Mouse (Mus musculus) forebrain, embryonic 14.5 days (tissue): ENCODE measurements around the gene Mapkap1. TPM values are rescaled to one million over a fixed set of nuclear protein-coding genes. Genes with fewer than 3 reads are reported as not detected.

Experiments used
- ATAC-seq: fragments of 200-750 bp; cut with Nextera tagmentation; 2 replicates; pipeline ENCODE4 v1.8.0; 2017; ENCODE audit warnings: mild to moderate bottlenecking, moderate library complexity
- DNase-seq: peaks from one replicate; pipeline ENCODE4 v3.0.0-alpha.2; 2015; ENCODE audit warnings: low spot score
- H3K27ac ChIP-seq: fragments of 300-500 bp; sonication (generic); 2 replicates; pipeline ENCODE4 v1.5.1; 2014; ENCODE audit warnings: low read depth, mild to moderate bottlenecking, control low read depth, low read length, moderate library complexity
- H3K27me3 ChIP-seq: fragments of 300-500 bp; sonication (generic); replicated peaks from 2 replicates; pipeline ENCODE4 v1.6.1; 2014; ENCODE audit warnings: low read length, control low read depth, mixed read lengths; ENCODE audit not compliant: control insufficient read depth, insufficient read depth
- H3K36me3 ChIP-seq: fragments of 300-500 bp; sonication (generic); 2 replicates; pipeline ENCODE4 v1.6.1; 2014; ENCODE audit warnings: low read length, control low read depth; ENCODE audit not compliant: control insufficient read depth, insufficient read depth
- H3K4me1 ChIP-seq: fragments of 300-500 bp; sonication (generic); 2 replicates; pipeline ENCODE4 v1.6.1; 2014; ENCODE audit warnings: antibody characterized with exemption, low read length, control low read depth; ENCODE audit not compliant: control insufficient read depth, insufficient read depth
- H3K4me2 ChIP-seq: fragments of 300-500 bp; sonication (generic); 2 replicates; pipeline ENCODE4 v1.6.1; 2014; ENCODE audit warnings: mild to moderate bottlenecking, control low read depth, low read length
- H3K4me3 ChIP-seq: fragments of 300-500 bp; sonication (generic); 2 replicates; pipeline ENCODE4 v1.5.1; 2014; ENCODE audit warnings: low read depth, low read length, control low read depth
- H3K9ac ChIP-seq: fragments of 300-500 bp; sonication (generic); 2 replicates; pipeline ENCODE4 v1.6.1; 2014; ENCODE audit warnings: mild to moderate bottlenecking, low read length, control low read depth, moderate library complexity
- H3K9me3 ChIP-seq: fragments of 300-500 bp; sonication (generic); replicated peaks from 2 replicates; pipeline ENCODE4 v1.6.1; 2016; ENCODE audit warnings: low read length, control low read depth, mixed read lengths; ENCODE audit not compliant: control insufficient read depth
- WGBS: fragments of 180-500 bp; shearing (Covaris S2); extraction: QIAGEN DNeasy Blood & Tissue Kit; methylation state at CpG from one replicate; pipeline ENCODE4 v1.1.7; 2014; 5-methylcytosine and 5-hydroxymethylcytosine counted together
- polyA plus RNA-seq: library from polyadenylated mRNA; unstranded; fragments of >200 nt; fragmentation: Nextera tagmentation; extraction: Ambion mirVana; gene quantifications from 2 replicates; pipeline ENCODE4 v1.2.1, GENCODE M21; 2014

Mapkap1 gene
- polyA plus RNA-seq, 1 experiment from 2014 or later = 105 TPM

- H3K4me3 ChIP-seq = no peak overlapping the region
- DNase-seq (no peak), ATAC-seq (no peak)
- no peak overlapping the region for H3K4me2 ChIP-seq
- no peaks in the 10 kb centered on the region for H3K36me3 ChIP-seq
- peaks cover 13% of the 10 kb centered on the region; the same call in 1 of the 2 replicates for H3K4me1 ChIP-seq
- WGBS = 94% methylated on average over 5 of the region's 5 CpGs
- H3K9me3 ChIP-seq = no peaks in the 10 kb centered on the region
- H3K27me3 ChIP-seq = no peaks in the 10 kb centered on the region
- no peak overlapping the region for H3K27ac ChIP-seq
- H3K9ac ChIP-seq = no peak overlapping the region
Observed at GRCm38 (mm10) chr2:34548961-34549360, 142.4 kb downstream of the Mapkap1 start.

GRCm38 (mm10) chr2:34549469-34549868 is 142.9 kb downstream of the Mapkap1 start:
- Histone ChIP-seq H3K4me1 (peaks cover 12% of the 10 kb centered on the region; the same call in 1 of the 2 replicates), H3K9ac (no peak overlapping the region), H3K36me3 (no peaks in the 10 kb centered on the region), H3K27me3 (no peaks in the 10 kb centered on the region), H3K4me2 (no peak overlapping the region), H3K4me3 (no peak overlapping the region), H3K9me3 (no peaks in the 10 kb centered on the region), H3K27ac (no peak overlapping the region)
- DNase-seq (no peak), ATAC-seq (no peak)
- WGBS = 73% methylated on average over 7 of the region's 7 CpGs

GRCm38 (mm10) chr2:34552772-34553171 is 146.2 kb downstream of the Mapkap1 start:
- Histone ChIP-seq H3K36me3 (no peaks in the 10 kb centered on the region), H3K4me1 (no peaks in the 10 kb centered on the region), H3K9me3 (no peaks in the 10 kb centered on the region), H3K4me2 (no peak overlapping the region), H3K4me3 (no peak overlapping the region), H3K27me3 (no peaks in the 10 kb centered on the region), H3K27ac (no peak overlapping the region), H3K9ac (no peak overlapping the region)
- DNase-seq (no peak), ATAC-seq (no peak)
- WGBS = 77% methylated on average over 2 of the region's 2 CpGs

- Histone ChIP-seq H3K36me3 (no peaks in the 10 kb centered on the region), H3K27me3 (no peaks in the 10 kb centered on the region), H3K9me3 (no peaks in the 10 kb centered on the region), H3K4me3 (no peak overlapping the region), H3K4me1 (no peaks in the 10 kb centered on the region), H3K4me2 (no peak overlapping the region), H3K27ac (no peak overlapping the region), H3K9ac (no peak overlapping the region)
- DNase-seq (no peak), ATAC-seq (no peak)
- 88% methylated on average over 6 of the region's 6 CpGs for WGBS
Observed at GRCm38 (mm10) chr2:34553580-34554231, 147.1 kb downstream of the Mapkap1 start.

DNA sequence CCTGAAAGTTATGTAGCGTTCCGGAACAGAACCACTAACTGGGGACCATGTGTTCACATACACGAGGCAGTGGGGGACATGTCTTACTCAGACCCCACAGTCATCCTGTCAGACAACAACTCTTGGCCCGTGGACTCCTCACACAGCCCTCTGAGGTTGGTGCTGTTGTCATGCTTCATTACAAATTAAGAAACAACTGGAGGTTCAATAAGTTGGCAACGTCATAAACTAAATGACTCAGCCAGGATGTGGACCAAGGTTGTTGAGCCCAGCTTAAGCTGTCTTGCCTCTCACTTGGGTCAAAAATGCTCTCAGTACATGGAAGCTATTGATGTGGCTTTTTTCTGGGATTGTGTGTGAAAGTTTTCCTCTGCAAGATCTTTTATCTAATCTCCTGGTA is 153.6 kb downstream of the Mapkap1 start:
- ATAC-seq (no peak), DNase-seq (no peak)
- Histone ChIP-seq H3K4me1 (no peaks in the 10 kb centered on the region), H3K4me2 (no peak overlapping the region), H3K27ac (no peak overlapping the region), H3K4me3 (no peak overlapping the region), H3K9ac (no peak overlapping the region), H3K36me3 (no peaks in the 10 kb centered on the region), H3K9me3 (no peaks in the 10 kb centered on the region), H3K27me3 (no peaks in the 10 kb centered on the region)
- WGBS = 90% methylated on average over 5 of the region's 5 CpGs

GRCm38 (mm10) chr2:34563089-34563694 is 156.6 kb downstream of the Mapkap1 start:
- WGBS = 71% methylated on average over 12 of the region's 12 CpGs

DNA sequence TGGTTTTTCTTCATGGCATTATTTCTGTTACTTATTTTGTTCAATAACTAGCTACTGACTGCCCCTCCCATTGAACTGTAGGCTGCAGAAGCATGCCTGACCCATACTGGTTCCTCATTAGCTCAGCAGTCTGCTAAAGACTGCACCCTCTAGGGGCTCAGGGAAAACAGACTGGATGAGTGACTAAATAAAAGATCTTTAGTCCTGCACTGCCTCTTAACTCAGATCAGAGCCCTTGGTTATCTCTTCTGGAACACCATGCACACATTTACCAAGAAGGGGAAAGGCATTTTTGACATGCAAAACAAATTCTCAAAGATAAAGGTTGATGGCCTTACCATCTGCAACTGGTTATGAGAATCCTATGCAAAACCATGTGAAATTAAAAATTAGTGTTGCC is 157.3 kb downstream of the Mapkap1 start:
- Histone ChIP-seq H3K4me1 (no peaks in the 10 kb centered on the region; the same call in none of the 2 replicates), H3K4me2 (no peak overlapping the region), H3K36me3 (no peaks in the 10 kb centered on the region), H3K9me3 (no peaks in the 10 kb centered on the region), H3K4me3 (no peak overlapping the region), H3K9ac (no peak overlapping the region), H3K27ac (no peak overlapping the region), H3K27me3 (no peaks in the 10 kb centered on the region)
- ATAC-seq = no peak
- no peak for DNase-seq

More at GRCm38 (mm10) chr2:34563089-34563694, 156.6 kb downstream of the Mapkap1 start:
- Histone ChIP-seq H3K9ac (no peak overlapping the region), H3K4me3 (no peak overlapping the region), H3K27me3 (no peaks in the 10 kb centered on the region), H3K4me2 (no peak overlapping the region), H3K36me3 (no peaks in the 10 kb centered on the region), H3K9me3 (no peaks in the 10 kb centered on the region), H3K27ac (no peak overlapping the region), H3K4me1 (no peaks in the 10 kb centered on the region; the same call in 1 of the 2 replicates)
- ATAC-seq (no peak), DNase-seq (no peak)

DNA sequence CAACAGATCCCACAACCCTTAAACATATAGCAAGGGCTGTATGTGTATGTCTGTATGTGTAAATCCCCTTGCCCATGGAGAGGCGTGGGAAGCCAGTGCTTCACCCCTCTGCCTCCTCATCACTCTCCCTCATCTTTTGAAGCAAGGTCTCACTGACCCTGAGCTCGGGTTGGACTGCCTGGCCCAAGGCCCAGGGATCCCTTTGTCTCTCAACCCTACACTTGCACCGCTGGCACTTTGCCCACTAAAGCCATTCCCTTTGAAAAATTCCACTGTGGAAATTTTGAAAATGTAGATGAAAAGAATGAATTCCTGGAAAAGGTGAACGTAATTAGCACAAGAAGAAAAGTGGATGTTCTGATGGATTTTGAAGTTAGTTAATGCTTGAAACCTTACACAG is 159.6 kb downstream of the Mapkap1 start:
- 54% methylated on average over 4 of the region's 4 CpGs for WGBS
- Histone ChIP-seq H3K4me2 (no peak overlapping the region), H3K9ac (no peak overlapping the region), H3K27ac (no peak overlapping the region), H3K4me3 (no peak overlapping the region), H3K9me3 (no peaks in the 10 kb centered on the region), H3K36me3 (no peaks in the 10 kb centered on the region), H3K27me3 (no peaks in the 10 kb centered on the region), H3K4me1 (peaks cover 21% of the 10 kb centered on the region)
- no peak for DNase-seq
- ATAC-seq = no peak

- Histone ChIP-seq H3K36me3 (no peaks in the 10 kb centered on the region), H3K4me1 (peaks cover 25% of the 10 kb centered on the region), H3K4me3 (no peak overlapping the region), H3K9me3 (no peaks in the 10 kb centered on the region), H3K27me3 (no peaks in the 10 kb centered on the region), H3K27ac (no peak overlapping the region), H3K9ac (no peak overlapping the region), H3K4me2 (no peak overlapping the region)
- WGBS = 88% methylated on average over 1 of the region's 1 CpGs
- DNase-seq (no peak), ATAC-seq (no peak)
Observed at GRCm38 (mm10) chr2:34566601-34567000, 160.0 kb downstream of the Mapkap1 start.
